Mouse (Mus musculus) layer of hippocampus, adult 8-10 months (tissue): ENCODE measurements around the gene Sh3bgrl. TPM values are rescaled to one million over a fixed set of nuclear protein-coding genes. Genes with fewer than 3 reads are reported as not detected.

ENCODE experiments used
- DNase-seq, 2 experiments: peaks; one replicate each; pipeline ENCODE4 v3.0.0; 2022; ENCODE audit warnings: low spot score in 2 of 2
- total RNA-seq, 4 experiments: library from RNA; stranded (reverse); gene quantifications; 2 replicates each; pipeline ENCODE4 v1.2.4; 2022

The Sh3bgrl gene
- total RNA-seq, 4 experiments from 2014 or later = 86.0 to 102 (median 95.1) TPM

- no peak for DNase-seq
Observed at GRCm38 (mm10) chrX:109131834-109132233, 36.7 kb downstream of the Sh3bgrl start.

GRCm38 (mm10) chrX:109132463-109132862 lies 37.3 kb downstream of the Sh3bgrl start:
- no peak for DNase-seq

- no peak for DNase-seq
Observed at GRCm38 (mm10) chrX:109133500-109133899, 38.3 kb downstream of the Sh3bgrl start.

GRCm38 (mm10) chrX:109136306-109136705 lies 41.1 kb downstream of the Sh3bgrl start:
- no peak for DNase-seq

- DNase-seq = no peak
Observed at GRCm38 (mm10) chrX:109136820-109137219, 41.7 kb downstream of the Sh3bgrl start.

GRCm38 (mm10) chrX:109137295-109137694 lies 42.1 kb downstream of the Sh3bgrl start:
- no peak for DNase-seq

GRCm38 (mm10) chrX:109141337-109141870 lies 46.2 kb downstream of the Sh3bgrl start:
- no peak for DNase-seq

GRCm38 (mm10) chrX:109142281-109142680 lies 47.1 kb downstream of the Sh3bgrl start:
- no peak for DNase-seq

GRCm38 (mm10) chrX:109145779-109146178 lies 50.6 kb downstream of the Sh3bgrl start:
- DNase-seq = no peak

- DNase-seq = no peak
Observed at GRCm38 (mm10) chrX:109147108-109147507, 51.9 kb downstream of the Sh3bgrl start.

GRCm38 (mm10) chrX:109151228-109151627 lies 56.1 kb downstream of the Sh3bgrl start:
- DNase-seq = no peak

- DNase-seq = no peak
Observed at GRCm38 (mm10) chrX:109160326-109160725, 65.2 kb downstream of the Sh3bgrl start.

- DNase-seq = no peak
Observed at GRCm38 (mm10) chrX:109160901-109161300, 65.7 kb downstream of the Sh3bgrl start.

GRCm38 (mm10) chrX:109175038-109175437 lies 79.9 kb downstream of the Sh3bgrl start:
- no peak for DNase-seq

- DNase-seq = no peak
Observed at GRCm38 (mm10) chrX:109175470-109175869, 80.3 kb downstream of the Sh3bgrl start.

- DNase-seq = no peak
Observed at GRCm38 (mm10) chrX:109184706-109185478, 89.7 kb downstream of the Sh3bgrl start.

GRCm38 (mm10) chrX:109189607-109190006 lies 94.4 kb downstream of the Sh3bgrl start:
- DNase-seq = no peak

- DNase-seq = no peak
Observed at GRCm38 (mm10) chrX:109190969-109191368, 95.8 kb downstream of the Sh3bgrl start.

GRCm38 (mm10) chrX:109191436-109191835 lies 96.3 kb downstream of the Sh3bgrl start:
- DNase-seq = no peak

- DNase-seq = no peak
Observed at GRCm38 (mm10) chrX:109196468-109196867, 101.3 kb downstream of the Sh3bgrl start, which contains the start of gene Gm6377. Gm6377 (plus strand) TSS chrX:109196756.

- no peak for DNase-seq
Observed at GRCm38 (mm10) chrX:109207843-109208242, 112.7 kb downstream of the Sh3bgrl start.

GRCm38 (mm10) chrX:109228720-109229119 lies 133.6 kb downstream of the Sh3bgrl start:
- no peak for DNase-seq
